Mouse (Mus musculus) ES-CJ7 (cell line): Measurements from ENCODE around the gene Slain1.
"Not testable (repeated sequence)": the region's sequence is repeated elsewhere in the genome, so short reads cannot be mapped to it uniquely, and the experiment has no call there.

Experiments used
- DNase-seq: peaks from one replicate; pipeline ENCODE4 v3.0.0; 2011; ENCODE audit warnings: low read depth, low spot score

The Slain1 gene

DNA sequence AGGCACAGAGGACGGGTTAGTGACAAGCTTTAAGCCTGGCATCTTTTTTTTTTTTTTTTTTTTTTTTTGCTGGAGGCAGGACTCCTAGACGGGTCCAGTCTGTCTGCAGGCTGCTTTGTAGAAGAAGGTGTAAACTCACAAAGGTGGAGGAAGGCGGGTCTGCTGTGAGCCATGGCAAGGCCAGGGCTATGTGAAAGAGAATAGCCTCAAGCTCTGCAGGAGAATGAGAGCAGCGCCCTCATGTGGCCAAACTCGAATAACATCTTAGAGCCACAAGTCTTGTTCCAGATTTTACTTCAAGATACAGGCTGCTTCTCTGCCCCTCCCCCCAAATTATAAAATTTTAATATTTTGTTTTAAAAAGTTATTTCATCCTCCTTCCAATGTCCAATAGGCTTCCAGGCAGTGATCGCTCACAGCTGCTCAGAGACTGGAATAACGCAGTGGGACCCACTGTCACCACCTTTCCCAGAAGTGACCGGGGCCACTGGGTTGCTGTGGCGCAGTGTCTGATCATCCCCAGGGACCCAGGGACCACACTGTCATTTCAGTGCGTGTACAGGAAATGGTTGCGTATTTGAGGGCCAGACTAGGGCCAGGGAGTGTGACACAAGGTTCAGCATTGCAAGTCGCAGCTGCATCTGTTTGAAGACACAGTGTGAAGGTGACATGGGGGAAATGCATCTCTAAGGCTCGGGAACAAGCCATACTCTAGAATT is 70.8 kb downstream of the Slain1 start:
- peak; percentile 80 for DNase-seq

DNA sequence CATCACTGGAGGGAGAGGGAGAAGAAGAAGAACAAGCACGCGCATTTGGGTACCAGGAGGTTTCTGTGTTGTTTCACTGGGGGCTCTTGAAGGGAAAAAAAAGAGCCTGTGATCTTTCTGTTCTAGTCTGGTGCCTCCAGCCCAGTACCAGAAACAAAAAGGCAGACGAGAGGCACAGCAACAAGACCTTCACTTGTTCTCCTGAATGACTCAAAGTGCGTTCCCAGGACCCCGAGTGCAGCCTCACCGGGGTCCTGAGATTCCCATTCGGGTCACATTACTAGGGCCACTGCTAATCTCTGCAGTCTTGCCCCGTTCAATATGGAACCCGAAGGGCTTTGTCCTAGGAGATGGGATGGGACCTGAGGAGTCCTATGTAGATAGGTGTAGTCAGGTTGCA is 73.3 kb downstream of the Slain1 start:
- DNase-seq: no peak

DNA sequence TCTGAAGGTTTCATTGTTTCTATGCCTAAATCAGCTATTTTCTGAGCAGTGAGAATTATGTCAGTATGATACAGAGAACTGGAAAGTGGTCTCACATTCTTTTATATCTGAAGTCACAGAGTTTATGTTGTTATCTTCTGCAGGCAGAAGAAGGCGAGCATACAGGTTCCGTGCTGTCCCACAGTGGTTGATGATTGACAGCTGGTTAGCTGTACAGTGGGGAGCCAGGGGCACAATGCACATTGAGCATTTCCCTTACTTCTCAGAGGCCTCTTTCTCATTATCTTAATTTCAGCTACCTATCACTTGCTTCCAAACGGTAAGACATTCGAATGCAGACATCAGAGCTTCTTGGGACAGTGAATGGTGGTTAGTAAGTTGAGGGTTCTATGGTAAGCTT is 73.8 kb downstream of the Slain1 start:
- no peak for DNase-seq

DNA sequence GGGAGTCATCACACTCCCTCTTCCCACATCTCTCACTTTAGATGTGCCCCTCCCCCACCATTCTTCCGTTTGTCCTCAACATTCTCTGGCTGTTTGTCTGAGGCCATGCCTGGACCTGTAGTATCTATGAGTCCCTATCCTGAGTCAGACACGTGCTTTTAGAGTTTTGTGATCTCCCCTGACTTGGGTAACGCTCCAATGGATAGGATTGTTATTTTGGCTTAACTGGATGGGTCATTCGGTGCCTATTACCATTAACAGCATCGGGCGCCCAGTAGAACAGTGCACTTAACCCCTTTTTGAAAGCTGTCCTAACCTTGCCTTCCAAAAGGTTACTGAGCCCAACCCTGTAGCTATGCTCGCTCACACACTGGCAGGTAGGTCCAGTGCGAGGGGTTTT is 78.5 kb downstream of the Slain1 start:
- DNase-seq: peak; percentile 27

DNA sequence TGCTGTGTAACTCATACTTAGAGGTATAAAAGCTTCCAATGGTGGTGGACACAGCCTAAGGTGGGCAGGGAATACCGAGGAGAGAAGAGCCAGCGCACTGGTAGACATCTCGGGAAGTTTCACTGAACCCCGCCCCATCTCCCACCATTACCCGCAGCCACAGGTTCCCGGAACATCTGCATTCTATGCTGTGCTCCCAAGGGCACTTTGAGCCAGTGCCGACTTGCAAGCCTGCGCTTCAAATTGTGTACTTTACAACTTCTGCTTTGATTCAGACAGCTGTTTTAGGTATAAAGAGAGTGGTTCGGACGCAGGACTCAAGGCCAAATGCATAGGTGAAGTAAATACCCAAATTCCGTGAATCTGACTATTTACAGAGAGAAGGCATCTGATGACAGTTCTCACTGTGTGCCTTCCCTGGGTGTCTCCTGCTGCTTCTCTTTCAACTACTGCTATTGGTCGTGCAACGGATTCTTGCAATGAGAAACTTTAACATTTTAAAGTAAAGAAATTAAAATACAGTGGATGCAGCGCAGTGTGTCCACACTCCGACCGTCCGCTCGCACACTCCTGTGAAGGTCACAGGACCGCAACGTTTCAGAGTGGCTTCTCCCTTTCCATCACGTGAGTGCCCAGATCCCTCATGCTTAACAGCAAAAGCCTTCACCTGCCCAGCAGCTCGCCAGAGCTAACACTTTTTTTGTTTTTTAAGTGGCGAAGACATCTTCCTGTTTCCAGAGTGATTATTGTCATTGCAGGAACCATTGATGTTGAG is 79.1 kb downstream of the Slain1 start:
- peak; percentile 64 for DNase-seq

DNA sequence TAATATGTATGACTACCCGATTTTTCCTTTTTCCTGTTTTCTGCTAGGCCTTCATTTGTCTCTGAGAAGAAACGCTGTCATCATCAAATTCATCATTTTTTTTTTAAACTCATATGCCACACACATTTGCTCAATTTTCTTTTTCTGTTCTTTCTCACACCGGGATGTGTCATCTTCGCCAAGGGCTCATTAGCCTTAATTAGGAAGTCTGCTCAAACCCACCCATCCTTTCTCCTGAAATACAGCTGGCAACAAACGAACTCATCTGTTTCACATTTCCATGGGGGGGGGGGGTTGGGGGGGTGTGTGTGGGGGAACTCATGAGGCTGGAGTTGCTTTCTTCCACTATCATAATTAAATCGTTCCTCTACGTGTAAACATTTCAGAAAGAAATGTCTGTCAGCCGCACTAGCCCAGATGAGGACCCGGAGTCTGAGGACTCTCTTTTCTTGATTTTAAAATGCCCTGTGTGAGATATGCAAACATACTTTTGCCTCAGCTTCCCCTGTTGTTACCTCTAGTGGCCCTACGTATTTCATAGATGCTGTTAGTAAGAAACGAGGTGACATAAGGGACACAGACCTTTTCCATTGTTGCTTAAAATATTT is 79.8 kb downstream of the Slain1 start:
- no peak for DNase-seq

GRCm38 (mm10) chr14:103732626-103733025 is 82.6 kb downstream of the Slain1 start:
- DNase-seq: peak; percentile 62

GRCm38 (mm10) chr14:103741216-103741615 is 91.2 kb downstream of the Slain1 start:
- no peak for DNase-seq

- no peak for DNase-seq
These were observed 92.1 kb downstream of the Slain1 start for GRCm38 (mm10) chr14:103742150-103742549.

DNA sequence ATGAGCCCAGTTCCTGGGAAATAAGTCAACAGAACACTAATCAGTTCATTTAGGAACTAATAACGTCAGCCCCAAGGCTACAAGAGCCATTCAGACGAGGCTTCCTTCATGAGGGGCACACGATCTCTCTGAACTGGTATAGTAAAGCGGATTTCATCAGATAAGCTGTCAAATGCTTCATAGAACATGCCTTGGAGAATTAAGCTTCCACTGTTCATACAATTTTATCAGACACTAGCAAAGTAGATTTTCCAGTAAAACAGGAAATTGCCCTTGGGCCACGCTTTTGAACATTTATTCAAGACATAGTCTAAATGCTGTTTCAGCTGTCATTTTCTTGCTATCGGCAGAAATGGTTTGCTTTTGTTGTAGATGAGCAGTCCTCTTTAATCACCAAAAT is 97.3 kb downstream of the Slain1 start:
- no peak for DNase-seq

DNA sequence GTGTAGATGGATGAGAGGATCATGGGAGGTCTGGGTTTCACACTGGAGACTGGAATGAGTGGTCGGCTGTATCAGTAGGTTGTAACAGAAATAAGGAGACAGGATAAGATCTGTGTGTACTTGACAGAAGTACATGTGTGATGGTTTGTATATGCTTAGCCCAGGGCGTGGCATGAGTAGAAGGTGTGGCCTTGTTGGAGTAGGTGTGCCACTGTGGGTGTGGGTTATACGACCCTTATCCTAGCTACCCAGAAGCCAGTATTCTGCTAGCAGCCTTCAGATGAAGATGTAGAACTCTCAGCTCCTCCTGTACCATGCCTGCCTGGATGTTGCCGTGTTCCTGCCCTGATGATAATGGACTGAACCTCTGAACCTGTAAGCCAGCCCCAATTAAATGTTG is 100.6 kb downstream of the Slain1 start:
- not testable (repeated sequence) for DNase-seq

DNA sequence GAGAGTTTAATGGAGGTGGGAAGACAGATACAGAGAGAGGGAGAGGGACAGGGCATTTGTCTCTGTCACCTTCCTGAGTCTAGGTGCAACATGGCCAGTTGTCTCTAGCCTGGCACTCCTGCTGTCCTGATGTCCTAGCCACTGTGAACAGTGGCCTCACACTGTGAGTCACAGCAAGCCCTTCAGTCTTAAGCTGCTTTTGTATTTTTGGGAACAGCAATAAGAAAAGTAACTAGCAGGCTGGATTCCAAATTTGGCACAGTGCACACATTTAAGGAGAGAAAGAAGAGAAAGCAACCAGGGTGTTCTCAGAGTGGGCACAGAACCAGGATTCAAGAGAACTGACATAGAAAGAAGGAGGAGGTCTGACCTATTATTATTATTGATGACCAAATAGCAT is 101.4 kb downstream of the Slain1 start:
- no peak for DNase-seq

GRCm38 (mm10) chr14:103752773-103753172 is 102.7 kb downstream of the Slain1 start:
- no peak for DNase-seq

DNA sequence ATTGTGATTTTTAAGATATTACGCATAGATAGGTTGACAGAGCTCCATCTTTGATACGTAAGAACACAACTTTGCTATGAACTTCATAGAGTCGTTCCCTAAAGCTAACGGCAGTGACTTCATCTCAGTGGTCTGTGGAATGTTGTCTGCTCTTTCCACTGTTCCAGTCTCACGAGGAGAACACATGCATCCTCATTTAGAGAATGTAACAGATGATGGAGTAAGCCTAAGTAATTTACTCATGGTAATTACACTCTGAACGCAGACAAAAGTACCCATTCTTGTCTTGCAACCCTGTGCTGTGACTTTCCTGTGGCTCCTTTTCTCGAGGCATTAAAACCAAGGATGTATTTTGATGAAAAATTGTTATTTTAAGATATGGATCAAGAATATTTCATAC is 104.0 kb downstream of the Slain1 start:
- DNase-seq: no peak

GRCm38 (mm10) chr14:103754465-103754864 is 104.4 kb downstream of the Slain1 start:
- DNase-seq: no peak
